Mouse (Mus musculus) kidney, adult 18-20 months (tissue): Measurements from ENCODE around the gene Vmn1r37.
"Not testable (repeated sequence)": the region's sequence is repeated elsewhere in the genome, so short reads cannot be mapped to it uniquely, and the experiment has no call there.

Experiments used
- DNase-seq: peaks from one replicate; pipeline ENCODE4 v3.0.0; 2021

Gene Vmn1r37

GRCm38 (mm10) chr6:66729082-66729481, at the start of gene Vmn1r37:
Vmn1r37 (plus strand) TSS chr6:66729382.
- DNase-seq = not testable (repeated sequence)

DNA sequence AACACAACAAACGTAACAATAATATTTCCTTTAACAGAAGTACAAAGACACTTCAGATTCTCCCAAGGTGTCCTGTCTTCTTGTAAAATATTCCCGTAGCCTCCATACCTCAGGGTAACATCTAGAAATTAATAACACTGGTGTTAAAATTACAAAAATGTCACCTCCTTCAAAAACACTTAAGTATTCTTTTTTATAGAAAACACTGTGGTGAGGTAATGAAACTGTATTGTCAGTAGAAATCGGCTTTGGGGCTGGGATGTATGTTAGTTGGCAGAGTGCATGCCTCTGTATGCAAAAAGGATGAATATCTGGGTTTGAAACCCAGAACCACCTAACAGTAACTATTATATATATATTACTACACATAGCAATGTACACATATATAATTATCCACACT, 43.4 kb upstream of the Vmn1r37 start, which contains the start of gene Vmn1r35:
Gene Vmn1r35 (minus strand): TSS at position 101 of the 400 bp plus-strand sequence.
- DNase-seq = no peak

DNA sequence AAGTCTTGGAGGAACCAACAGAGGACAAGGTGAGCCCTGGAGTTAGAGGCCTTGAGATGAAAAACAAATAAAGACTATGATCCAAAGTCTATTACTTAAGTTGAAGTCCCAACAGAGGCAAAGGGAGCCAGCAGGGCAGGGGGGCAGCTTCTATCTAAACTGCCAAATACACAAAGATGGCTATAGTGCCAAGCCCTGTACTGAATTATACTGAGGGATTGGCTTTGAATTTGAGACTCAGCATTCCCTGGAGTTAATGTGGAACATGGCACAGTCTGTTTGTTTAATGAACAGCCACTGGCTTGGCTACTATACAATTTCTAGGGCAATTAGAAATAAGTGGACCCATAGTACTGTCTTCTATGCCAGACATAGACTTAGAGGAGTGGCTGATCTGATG, 20.3 kb upstream of the Vmn1r37 start:
- DNase-seq = no peak

- DNase-seq = no peak
Measured at GRCm38 (mm10) chr6:66713854-66714253, 15.3 kb upstream of the Vmn1r37 start.

- DNase-seq = not testable (repeated sequence)
Measured at GRCm38 (mm10) chr6:66719068-66719467, 10.1 kb upstream of the Vmn1r37 start, which contains the start of gene Vmn1r36. Vmn1r36 (minus strand) TSS chr6:66719168.

DNA sequence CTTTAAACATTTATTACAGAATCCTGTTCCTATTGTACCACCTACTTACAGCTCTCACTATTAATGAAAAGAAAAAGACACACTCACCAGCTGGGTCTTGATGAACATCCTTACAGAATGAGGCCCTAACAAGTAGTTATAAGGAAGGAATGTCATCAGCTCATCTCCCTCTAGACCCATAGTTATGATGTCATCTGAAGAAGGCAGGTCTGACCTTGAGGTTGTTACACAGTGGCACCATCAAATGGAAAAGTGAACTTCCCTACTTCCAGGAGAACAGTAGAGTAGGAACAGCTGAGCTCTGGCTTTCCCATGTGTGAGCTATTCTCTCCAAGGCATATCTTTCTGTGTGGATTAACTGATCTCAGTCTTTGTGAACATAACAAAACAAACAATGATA, 53.3 kb downstream of the Vmn1r37 start, which contains the start of gene Vmn1r38:
Gene Vmn1r38 (minus strand): TSS at position 101 of the 400 bp plus-strand sequence.
- DNase-seq = not testable (repeated sequence)
